Mouse (Mus musculus) kidney, postnatal 10 days (tissue): ENCODE results near the gene Gpr3.
A peak's percentile ranks its signal among the peaks of the same experiment; 100 is the strongest.

Experiments used
- DNase-seq: peaks from one replicate; pipeline ENCODE4 v3.0.0; 2021; ENCODE audit warnings: mixed read lengths

The Gpr3 gene

GRCm38 (mm10) chr4:133211751-133212561 is at the start of gene Gpr3, which contains the start of gene Cd164l2:
Gpr3 (minus strand) TSS chr4:133212536.
Cd164l2 (plus strand) TSS chr4:133212131.
- peak; percentile 31 for DNase-seq

GRCm38 (mm10) chr4:133261641-133262374 is 49.5 kb upstream of the Gpr3 start:
- DNase-seq = no peak

GRCm38 (mm10) chr4:133257798-133258408 is 45.6 kb upstream of the Gpr3 start:
- no peak for DNase-seq

GRCm38 (mm10) chr4:133257230-133257629 is 44.9 kb upstream of the Gpr3 start:
- peak; percentile 62 for DNase-seq

GRCm38 (mm10) chr4:133256820-133257219 is 44.5 kb upstream of the Gpr3 start:
- peak; percentile 30 for DNase-seq

- no peak for DNase-seq
Observed at GRCm38 (mm10) chr4:133255392-133255791, 43.1 kb upstream of the Gpr3 start.

GRCm38 (mm10) chr4:133253412-133253811 is 41.1 kb upstream of the Gpr3 start:
- peak; percentile 30 for DNase-seq

GRCm38 (mm10) chr4:133252089-133252488 is 39.8 kb upstream of the Gpr3 start:
- peak; percentile 40 for DNase-seq

GRCm38 (mm10) chr4:133251214-133251613 is 38.9 kb upstream of the Gpr3 start:
- peak; percentile 66 for DNase-seq

- peak; percentile 88 for DNase-seq
Observed at GRCm38 (mm10) chr4:133250609-133251008, 38.3 kb upstream of the Gpr3 start.

- no peak for DNase-seq
Observed at GRCm38 (mm10) chr4:133247806-133248449, 35.6 kb upstream of the Gpr3 start.

GRCm38 (mm10) chr4:133247072-133247471 is 34.7 kb upstream of the Gpr3 start:
- DNase-seq = peak; percentile 77

- DNase-seq = no peak
Observed at GRCm38 (mm10) chr4:133244289-133244688, 32.0 kb upstream of the Gpr3 start.

- DNase-seq = peak; percentile 65
Observed at GRCm38 (mm10) chr4:133243538-133243937, 31.2 kb upstream of the Gpr3 start.

GRCm38 (mm10) chr4:133242710-133243109 is 30.4 kb upstream of the Gpr3 start:
- DNase-seq = no peak

GRCm38 (mm10) chr4:133241910-133242309 is 29.6 kb upstream of the Gpr3 start:
- no peak for DNase-seq

- DNase-seq = peak; percentile 95
Observed at GRCm38 (mm10) chr4:133240934-133241908, 28.9 kb upstream of the Gpr3 start.

- peak; percentile 77 for DNase-seq
Observed at GRCm38 (mm10) chr4:133240490-133240921, 28.2 kb upstream of the Gpr3 start, which contains the start of gene Map3k6. Map3k6 (plus strand) TSS chr4:133240818.

GRCm38 (mm10) chr4:133237911-133238310 is 25.6 kb upstream of the Gpr3 start:
- no peak for DNase-seq

- no peak for DNase-seq
Observed at GRCm38 (mm10) chr4:133235415-133235814, 23.1 kb upstream of the Gpr3 start.

- no peak for DNase-seq
Observed at GRCm38 (mm10) chr4:133234771-133235170, 22.4 kb upstream of the Gpr3 start.
